Comparison of ENCODE assay signal across 19 mouse cellular contexts in genomic region chr2:26594461-26594933, GRCm38 (mm10). TPM values are rescaled to one million over a fixed set of nuclear protein-coding genes. Genes with fewer than 3 reads are reported as not detected.
DNase-seq lines count a peak whose midpoint lies in the region; ATAC-seq and TF ChIP-seq lines count a peak whose summit lies in the region.
"Had no signal": no experiment of that assay in that cellular context is flagged by ENCODE, and none has a peak within 500 bp of the region (broad histone marks: within the 10 kb centered on the region; RNA-seq: fewer than 3 reads in every experiment).

No protein-coding gene starts in this region.

- no peak overlapping the region for H3K9ac ChIP-seq in heart, adult 2 months (ENCODE audit: low read depth, low read length)
- no peak overlapping the region for H3K9ac ChIP-seq in intestine, postnatal 0 days (ENCODE audit: low read depth, low read length)
- H3K9ac ChIP-seq in stomach, embryonic 14.5 days (replicated peaks; ENCODE audit: low read depth, low read length): no peak overlapping the region
- H3K9ac ChIP-seq: embryonic facial prominence, embryonic 13.5 days; heart, embryonic 13.5 days had no signal

- no peak overlapping the region for H3K4me3 ChIP-seq in heart, adult 2 months
- no peak overlapping the region for H3K4me3 ChIP-seq in heart, embryonic 10.5 days
- H3K4me3 ChIP-seq in intestine, postnatal 0 days (ENCODE audit: low read depth, low read length): no peak overlapping the region
- H3K4me3 ChIP-seq in stomach, embryonic 14.5 days (ENCODE audit: low read depth, low read length): no peak overlapping the region
- H3K4me3 ChIP-seq: embryonic facial prominence, embryonic 13.5 days; heart, embryonic 13.5 days; myocyte had no signal

- peak; percentile 80 for TF ChIP-seq POLR2A in heart, adult 2 months (IDR thresholded peaks at IDR 0.05; ENCODE audit: insufficient read depth, low read depth, low read length)

- DNase-seq in heart, adult 2 months: no peak
- no peak for DNase-seq in heart, embryonic 10.5 days (ENCODE audit: low spot score)
- peak; percentile 51 for DNase-seq in kidney, postnatal 14 days
- DNase-seq in kidney, postnatal 4 days: no peak
- DNase-seq in cerebellum, adult 9-10 months: no peak
- DNase-seq in spleen, postnatal 4 days (ENCODE audit: low spot score in 2 of 2): no peak
- DNase-seq: adrenal gland, postnatal 25 days; right cerebral cortex, postnatal 4 days had no signal

- intact Hi-C loops in heart, adult 2 months (cut with DNase I): no loop called here

- peak overlapping the region; percentile 13; the same call in 1 of the 2 replicates for H3K4me2 ChIP-seq in intestine, postnatal 0 days (replicated peaks; ENCODE audit: low read depth)
- H3K4me2 ChIP-seq in stomach, embryonic 14.5 days (replicated peaks; ENCODE audit: low read depth, low read length): no peak overlapping the region
- H3K4me2 ChIP-seq: embryonic facial prominence, embryonic 13.5 days; heart, embryonic 13.5 days; midbrain, embryonic 11.5 days had no signal

- TF ChIP-seq EP300 in heart, adult 2 months (IDR thresholded peaks at IDR 0.05; ENCODE audit: insufficient read depth, low read depth, low read length): no peak

- peaks cover 5% of the 10 kb centered on the region; the same call in 1 of the 2 replicates for H3K36me3 ChIP-seq in heart, adult 2 months (ENCODE audit: control insufficient read depth, insufficient read depth, low read length)
- peaks cover 53% of the 10 kb centered on the region for H3K36me3 ChIP-seq in heart, embryonic 10.5 days
- peaks cover 51% of the 10 kb centered on the region for H3K36me3 ChIP-seq in intestine, postnatal 0 days (ENCODE audit: control insufficient read depth, insufficient read depth)
- H3K36me3 ChIP-seq in stomach, embryonic 14.5 days (ENCODE audit: control insufficient read depth, insufficient read depth, low read length): peaks cover 24% of the 10 kb centered on the region; the same call in 1 of the 2 replicates

- H3K4me1 ChIP-seq in heart, adult 2 months (ENCODE audit: control insufficient read depth, insufficient read depth, low read length): no peaks in the 10 kb centered on the region; the same call in 1 of the 2 replicates
- H3K4me1 ChIP-seq in heart, embryonic 10.5 days: peaks cover 14% of the 10 kb centered on the region; the same call in 1 of the 2 replicates
- 0 out of 2 replicates have a peak, but pooled peaks cover 3% of the 10 kb centered on the region for H3K4me1 ChIP-seq in intestine, postnatal 0 days (replicated peaks; ENCODE audit: control insufficient read depth, insufficient read depth, low read length)
- H3K4me1 ChIP-seq in stomach, embryonic 14.5 days (ENCODE audit: control insufficient read depth, insufficient read depth, low read length): no peaks in the 10 kb centered on the region

- no peak overlapping the region for H3K27ac ChIP-seq in heart, adult 2 months
- H3K27ac ChIP-seq in heart, embryonic 10.5 days: no peak overlapping the region
- peak overlapping the region; percentile 51 for H3K27ac ChIP-seq in intestine, postnatal 0 days (ENCODE audit: low read depth, low read length)
- H3K27ac ChIP-seq in stomach, embryonic 14.5 days (ENCODE audit: low read length): peak overlapping the region; percentile 10; the same call in 1 of the 2 replicates
- H3K27ac ChIP-seq: embryonic facial prominence, embryonic 13.5 days had no signal

- 54% methylated on average over 7 of the region's 7 CpGs for WGBS in heart, adult 2 months
- 79% methylated on average over 7 of the region's 7 CpGs for WGBS in heart, embryonic 10.5 days
- WGBS in intestine, postnatal 0 days: 59% methylated on average over 7 of the region's 7 CpGs
- 85% methylated on average over 7 of the region's 7 CpGs for WGBS in stomach, embryonic 14.5 days

- no peaks in the 10 kb centered on the region for H3K27me3 ChIP-seq in heart, adult 2 months (ENCODE audit: control insufficient read depth, insufficient read depth, low read length)
- H3K27me3 ChIP-seq in heart, embryonic 10.5 days (ENCODE audit: insufficient read depth, poor library complexity, severe bottlenecking): no peaks in the 10 kb centered on the region
- no peaks in the 10 kb centered on the region for H3K27me3 ChIP-seq in intestine, postnatal 0 days (replicated peaks; ENCODE audit: control insufficient read depth, insufficient read depth, low read length)
- no peaks in the 10 kb centered on the region for H3K27me3 ChIP-seq in stomach, embryonic 14.5 days (ENCODE audit: control insufficient read depth, insufficient read depth, low read length)
- H3K27me3 ChIP-seq: embryonic facial prominence, embryonic 13.5 days; heart, embryonic 13.5 days had no signal

- H3K79me2 ChIP-seq in heart, adult 2 months (replicated peaks; ENCODE audit: control insufficient read depth, insufficient read depth, low read length): no peaks in the 10 kb centered on the region

- no peaks in the 10 kb centered on the region for H3K9me3 ChIP-seq in heart, embryonic 10.5 days
- no peaks in the 10 kb centered on the region for H3K9me3 ChIP-seq in intestine, postnatal 0 days (ENCODE audit: control insufficient read depth)
- no peaks in the 10 kb centered on the region for H3K9me3 ChIP-seq in stomach, embryonic 14.5 days (ENCODE audit: control insufficient read depth, low read depth, low read length)
- H3K9me3 ChIP-seq: embryonic facial prominence, embryonic 13.5 days; heart, embryonic 13.5 days had no signal

- peak; percentile 12; the same call in 1 of the 2 replicates for ATAC-seq in intestine, postnatal 0 days
- ATAC-seq in stomach, embryonic 14.5 days (ENCODE audit: insufficient number of reproducible peaks, insufficient read depth, low FRiP score, low read depth): peak; percentile 12; the same call in 1 of the 2 replicates

- no peak for TF ChIP-seq CTCF in heart, adult 2 months (IDR thresholded peaks at IDR 0.05)
- TF ChIP-seq CTCF in intestine, postnatal 0 days (IDR thresholded peaks at IDR 0.05; ENCODE audit: low read depth): no peak

RNA-seq across cellular contexts. Expression of gene Gm20532, which starts 8.1 kb away (rescaled TPM):
- total RNA-seq in heart, adult 2 months (2021): not detected
- polyA plus RNA-seq in heart, adult 2 months (2012; rRNA removed): not detected in 2 replicates
- polyA plus RNA-seq in heart, embryonic 10.5 days (2016; fragmentation: Nextera tagmentation; extraction: Ambion mirVana): not detected in 2 replicates
- not detected in 2 replicates for polyA plus RNA-seq in intestine, postnatal 0 days (2015; fragmentation: Nextera tagmentation; extraction: Ambion mirVana)
- not detected in 2 replicates for polyA plus RNA-seq in stomach, embryonic 14.5 days (2014; fragmentation: Nextera tagmentation; extraction: Ambion mirVana)
- total RNA-seq: adrenal gland, postnatal 25 days; layer of hippocampus, postnatal 14 days had no signal
- polyA plus RNA-seq: embryonic facial prominence, embryonic 13.5 days; forebrain, embryonic 11.5 days; heart, embryonic 13.5 days; inflammation-experienced regulatory T-cells, adult 6 months; limb, embryonic 11.5 days; midbrain, embryonic 11.5 days; myocyte; testis, adult 2 months had no signal

RNA-seq across cellular contexts. Expression of gene Agpat2, which starts 9.7 kb away (rescaled TPM):
- total RNA-seq in heart, adult 2 months (2021): 10 to 100 TPM; 52.8 to 59.2 TPM
- 117 and 142 TPM in 2 replicates for polyA plus RNA-seq in heart, adult 2 months (2012; rRNA removed)
- polyA plus RNA-seq in heart, embryonic 10.5 days (2016; fragmentation: Nextera tagmentation; extraction: Ambion mirVana): 20.4 and 28.9 TPM in 2 replicates
- 124 and 128 TPM in 2 replicates for polyA plus RNA-seq in intestine, postnatal 0 days (2015; fragmentation: Nextera tagmentation; extraction: Ambion mirVana)
- polyA plus RNA-seq in stomach, embryonic 14.5 days (2014; fragmentation: Nextera tagmentation; extraction: Ambion mirVana): 43.7 and 44.8 TPM in 2 replicates

RNA-seq across cellular contexts. Expression of gene Egfl7, which starts 14.7 kb away (rescaled TPM):
- total RNA-seq in heart, adult 2 months (2021): 100 to 1,000 TPM; 102 to 111 TPM
- polyA plus RNA-seq in heart, adult 2 months (2012; rRNA removed): 499 and 610 TPM in 2 replicates
- polyA plus RNA-seq in heart, embryonic 10.5 days (2016; fragmentation: Nextera tagmentation; extraction: Ambion mirVana): 164 and 186 TPM in 2 replicates
- 54.4 and 65.2 TPM in 2 replicates for polyA plus RNA-seq in intestine, postnatal 0 days (2015; fragmentation: Nextera tagmentation; extraction: Ambion mirVana)
- 113 and 120 TPM in 2 replicates for polyA plus RNA-seq in stomach, embryonic 14.5 days (2014; fragmentation: Nextera tagmentation; extraction: Ambion mirVana)

RNA-seq across cellular contexts. Expression of gene Fam69b, which starts 33.8 kb away (rescaled TPM):
- total RNA-seq in heart, adult 2 months (2021): 10 to 100 TPM; 20.0 to 21.1 TPM
- 45.7 and 47.6 TPM in 2 replicates for polyA plus RNA-seq in heart, adult 2 months (2012; rRNA removed)
- polyA plus RNA-seq in heart, embryonic 10.5 days (2016; fragmentation: Nextera tagmentation; extraction: Ambion mirVana): 15.7 and 18.2 TPM in 2 replicates
- polyA plus RNA-seq in intestine, postnatal 0 days (2015; fragmentation: Nextera tagmentation; extraction: Ambion mirVana): 6.8 and 6.9 TPM in 2 replicates
- 37.7 and 38.5 TPM in 2 replicates for polyA plus RNA-seq in stomach, embryonic 14.5 days (2014; fragmentation: Nextera tagmentation; extraction: Ambion mirVana)

Comparison
In these comparisons a context has a peak if more than half of its experiments do, and no peak if none do; other contexts are left out.
1. H3K27ac ChIP-seq: peak in intestine, postnatal 0 days (single experiment) and stomach, embryonic 14.5 days (single experiment); none in heart, adult 2 months (single experiment) and heart, embryonic 10.5 days (single experiment).